Mouse (Mus musculus): ENCODE measurements around the gene Hsd17b12. TPM values are rescaled to one million over a fixed set of nuclear protein-coding genes. Genes with fewer than 3 reads are reported as not detected.

The Hsd17b12 gene
- polyA plus RNA-seq, 1 experiment from 2014 or later = 102 TPM

GRCm38 (mm10) chr2:93996254-93996653 is 161.5 kb downstream of the Hsd17b12 start, which contains the start of gene Gm27027:
Gm27027 (minus strand) TSS chr2:93996354.
- no peak within 1 kb of the TSS for H3K4me3 ChIP-seq (replicated peaks; ENCODE audit: low read depth, low read length)
- ATAC-seq (replicated peaks; ENCODE audit: low FRiP score, low read depth) (no peak), DNase-seq (ENCODE audit: low spot score) (no peak)
- H3K27me3 ChIP-seq (ENCODE audit: insufficient read depth, low read length) = no peaks in the 10 kb centered on the region
- TF ChIP-seq CTCF (IDR thresholded peaks at IDR 0.05; ENCODE audit: low read depth) = no peak
- H3K4me2 ChIP-seq (ENCODE audit: low read length) = no peak within 1 kb of the TSS
- H3K9ac ChIP-seq (ENCODE audit: low read depth, low read length) = no peak within 1 kb of the TSS
- H3K36me3 ChIP-seq (ENCODE audit: insufficient read depth, low read length) = peaks cover 59% of the 10 kb centered on the region
- WGBS = 91% methylated on average over 6 of the region's 6 CpGs
- H3K9me3 ChIP-seq (replicated peaks; ENCODE audit: low read length) = no peaks in the 10 kb centered on the region
- no peak within 1 kb of the TSS for H3K27ac ChIP-seq
- H3K4me1 ChIP-seq (replicated peaks; ENCODE audit: insufficient read depth, low read length) = no peaks in the 10 kb centered on the region

DNA sequence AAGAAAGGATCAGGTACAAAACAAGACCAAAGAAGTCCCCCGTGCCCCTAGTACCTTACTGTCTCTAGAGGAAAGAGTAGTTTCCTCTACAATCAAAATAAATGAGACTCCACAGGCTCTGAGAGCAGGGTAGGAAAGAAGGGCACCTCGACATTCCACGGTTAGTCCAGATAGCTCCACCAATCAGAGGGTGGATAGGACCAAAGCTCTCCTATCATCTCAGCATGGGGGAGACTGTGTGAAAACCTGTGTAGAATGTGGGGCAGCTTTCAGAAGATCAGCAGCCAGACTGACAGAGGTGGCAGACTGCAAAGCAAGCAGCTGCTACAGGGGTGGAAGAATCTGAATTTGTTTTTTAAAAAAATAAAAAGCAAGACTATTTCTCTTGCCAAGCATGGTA is 165.0 kb downstream of the Hsd17b12 start:
- Histone ChIP-seq H3K4me2 (ENCODE audit: low read length) (no peak overlapping the region), H3K4me1 (replicated peaks; ENCODE audit: insufficient read depth, low read length) (no peaks in the 10 kb centered on the region), H3K4me3 (replicated peaks; ENCODE audit: low read depth, low read length) (no peak overlapping the region), H3K27ac (no peak overlapping the region), H3K27me3 (ENCODE audit: insufficient read depth, low read length) (no peaks in the 10 kb centered on the region), H3K9me3 (replicated peaks; ENCODE audit: low read length) (no peaks in the 10 kb centered on the region), H3K36me3 (ENCODE audit: insufficient read depth, low read length) (peaks cover 62% of the 10 kb centered on the region), H3K9ac (ENCODE audit: low read depth, low read length) (no peak overlapping the region)
- ATAC-seq (replicated peaks; ENCODE audit: low FRiP score, low read depth) = no peak
- TF ChIP-seq CTCF (IDR thresholded peaks at IDR 0.05; ENCODE audit: low read depth) = no peak
- WGBS = 61% methylated on average over 3 of the region's 3 CpGs
- DNase-seq (ENCODE audit: low spot score) = no peak

GRCm38 (mm10) chr2:93992259-93992658 is 165.5 kb downstream of the Hsd17b12 start:
- no peaks in the 10 kb centered on the region for H3K4me1 ChIP-seq (replicated peaks; ENCODE audit: insufficient read depth, low read length)
- no peak overlapping the region for H3K27ac ChIP-seq
- no peak for ATAC-seq (replicated peaks; ENCODE audit: low FRiP score, low read depth)
- no peaks in the 10 kb centered on the region for H3K9me3 ChIP-seq (replicated peaks; ENCODE audit: low read length)
- WGBS = 40% methylated on average over 5 of the region's 5 CpGs
- no peak for TF ChIP-seq CTCF (IDR thresholded peaks at IDR 0.05; ENCODE audit: low read depth)
- H3K27me3 ChIP-seq (ENCODE audit: insufficient read depth, low read length) = no peaks in the 10 kb centered on the region
- H3K4me2 ChIP-seq (ENCODE audit: low read length) = no peak overlapping the region
- peak; percentile 58 for DNase-seq (ENCODE audit: low spot score)
- H3K36me3 ChIP-seq (ENCODE audit: insufficient read depth, low read length) = peaks cover 65% of the 10 kb centered on the region
- no peak overlapping the region for H3K4me3 ChIP-seq (replicated peaks; ENCODE audit: low read depth, low read length)
- H3K9ac ChIP-seq (ENCODE audit: low read depth, low read length) = no peak overlapping the region

- WGBS = 74% methylated on average over 3 of the region's 3 CpGs
- no peak overlapping the region for H3K4me2 ChIP-seq (ENCODE audit: low read length)
- DNase-seq (ENCODE audit: low spot score) (no peak), ATAC-seq (replicated peaks; ENCODE audit: low FRiP score, low read depth) (no peak)
- H3K27ac ChIP-seq = no peak overlapping the region
- TF ChIP-seq CTCF (IDR thresholded peaks at IDR 0.05; ENCODE audit: low read depth) = no peak
- H3K27me3 ChIP-seq (ENCODE audit: insufficient read depth, low read length) = no peaks in the 10 kb centered on the region
- no peak overlapping the region for H3K9ac ChIP-seq (ENCODE audit: low read depth, low read length)
- no peaks in the 10 kb centered on the region; the same call in 1 of the 2 replicates for H3K4me1 ChIP-seq (replicated peaks; ENCODE audit: insufficient read depth, low read length)
- H3K9me3 ChIP-seq (replicated peaks; ENCODE audit: low read length) = no peaks in the 10 kb centered on the region
- H3K36me3 ChIP-seq (ENCODE audit: insufficient read depth, low read length) = peaks cover 58% of the 10 kb centered on the region
- H3K4me3 ChIP-seq (replicated peaks; ENCODE audit: low read depth, low read length) = no peak overlapping the region
Measured at GRCm38 (mm10) chr2:93991336-93991735, 166.4 kb downstream of the Hsd17b12 start.

DNA sequence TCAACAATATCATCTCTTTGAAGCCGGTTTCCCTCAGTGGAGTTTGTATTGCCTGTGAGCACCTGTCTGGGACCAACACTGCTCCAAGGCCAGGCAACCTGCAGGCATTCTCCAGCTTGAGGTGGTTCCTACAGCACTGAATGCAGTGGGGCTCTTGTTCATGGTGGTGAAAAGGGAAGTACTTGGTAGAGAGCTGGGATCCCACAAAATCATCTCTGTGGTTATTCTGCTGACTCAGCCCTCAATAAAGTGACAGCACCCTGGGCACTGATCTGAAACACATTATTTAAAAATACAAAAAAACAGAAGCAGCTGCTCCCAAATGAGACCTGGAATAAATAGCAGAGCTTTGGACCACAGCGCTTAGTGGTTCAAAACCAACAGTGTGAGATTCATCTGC is 169.3 kb downstream of the Hsd17b12 start:
- Histone ChIP-seq H3K9ac (ENCODE audit: low read depth, low read length) (no peak overlapping the region), H3K4me3 (replicated peaks; ENCODE audit: low read depth, low read length) (no peak overlapping the region), H3K36me3 (ENCODE audit: insufficient read depth, low read length) (peaks cover 34% of the 10 kb centered on the region), H3K27ac (no peak overlapping the region), H3K4me1 (replicated peaks; ENCODE audit: insufficient read depth, low read length) (peaks cover 6% of the 10 kb centered on the region; the same call in 1 of the 2 replicates), H3K4me2 (ENCODE audit: low read length) (no peak overlapping the region), H3K9me3 (replicated peaks; ENCODE audit: low read length) (no peaks in the 10 kb centered on the region), H3K27me3 (ENCODE audit: insufficient read depth, low read length) (no peaks in the 10 kb centered on the region)
- TF ChIP-seq CTCF (IDR thresholded peaks at IDR 0.05; ENCODE audit: low read depth) = no peak
- 94% methylated on average over 2 of the region's 2 CpGs for WGBS
- ATAC-seq (replicated peaks; ENCODE audit: low FRiP score, low read depth) (no peak), DNase-seq (ENCODE audit: low spot score) (no peak)

Small RNA genes lying within 50 kb of the gene (microRNA-seq; reads per million reads assigned to microRNA genes)
- not detected for gene Gm23630

Other genes starting within 250 kb of the Hsd17b12 start
- 22.2 and 24.8 TPM in 2 replicates for gene Gm13889, start 200.8 kb downstream of the Hsd17b12 start, polyA plus RNA-seq (2015; fragmentation: Nextera tagmentation; extraction: Ambion mirVana)
- gene Gm27027, start 161.6 kb downstream of the Hsd17b12 start, polyA plus RNA-seq (2015; fragmentation: Nextera tagmentation; extraction: Ambion mirVana) = not detected in 2 replicates
- gene Alkbh3, start 147.2 kb downstream of the Hsd17b12 start, polyA plus RNA-seq (2015; fragmentation: Nextera tagmentation; extraction: Ambion mirVana) = 74.9 and 75.0 TPM in 2 replicates
- gene Ttc17, start 248.7 kb upstream of the Hsd17b12 start, polyA plus RNA-seq (2015; fragmentation: Nextera tagmentation; extraction: Ambion mirVana) = 13.1 and 13.7 TPM in 2 replicates

Data from kidney, postnatal 0 days (tissue).